Mouse (Mus musculus) neutrophil, adult 5-6 weeks (primary cell): ENCODE data around the gene Rnf128. TPM values are rescaled to one million over a fixed set of nuclear protein-coding genes. Genes with fewer than 3 reads are reported as not detected.
"Not testable (repeated sequence)": the region's sequence is repeated elsewhere in the genome, so short reads cannot be mapped to it uniquely, and the experiment has no call there.

Experiments used
- ATAC-seq: fragments of 151-379, 151-347 bp; 2 replicates; pipeline ENCODE4 v1.8.0; 2017; ENCODE audit warnings: mild to moderate bottlenecking, moderate TSS enrichment; ENCODE audit not compliant: insufficient number of reproducible peaks, poor library complexity, low FRiP score, severe bottlenecking; ENCODE audit errors: extremely low read depth
- total RNA-seq: library from RNA; stranded (forward); fragments of 200-1000 nt; gene quantifications from 2 replicates; pipeline ENCODE4 v1.2.3, GENCODE M21; 2017

Gene Rnf128
- 2.8 and 3.3 TPM in 2 replicates for total RNA-seq

DNA sequence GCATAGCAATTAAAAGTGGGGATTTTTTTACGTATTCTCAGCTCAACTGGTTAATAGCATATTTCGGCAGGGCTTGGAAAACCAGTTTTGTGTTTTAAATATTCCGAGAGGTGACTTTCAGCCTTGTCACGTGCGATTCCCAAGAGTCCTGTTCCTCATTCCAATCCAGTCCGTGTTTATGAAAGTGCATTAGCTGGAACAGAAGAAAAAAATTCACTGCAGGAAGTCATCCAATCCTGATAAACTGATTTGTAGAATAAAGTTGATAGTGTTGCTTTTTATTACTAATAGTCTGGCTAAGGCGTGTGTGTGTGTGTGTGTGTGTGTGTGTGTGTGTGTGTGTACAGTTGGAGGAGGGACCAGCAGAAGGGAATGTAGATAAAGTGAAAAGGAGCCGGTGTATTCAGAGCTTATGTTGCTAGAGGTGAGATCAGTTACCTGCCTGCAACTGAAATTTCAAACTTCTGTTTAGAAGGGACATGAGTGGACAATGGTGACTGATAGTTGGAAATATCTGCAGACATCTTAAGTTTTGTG, at the start of gene Rnf128:
TSS of gene Rnf128 (plus strand) at position 392 of the 537 bp plus-strand sequence.
- ATAC-seq = no peak

DNA sequence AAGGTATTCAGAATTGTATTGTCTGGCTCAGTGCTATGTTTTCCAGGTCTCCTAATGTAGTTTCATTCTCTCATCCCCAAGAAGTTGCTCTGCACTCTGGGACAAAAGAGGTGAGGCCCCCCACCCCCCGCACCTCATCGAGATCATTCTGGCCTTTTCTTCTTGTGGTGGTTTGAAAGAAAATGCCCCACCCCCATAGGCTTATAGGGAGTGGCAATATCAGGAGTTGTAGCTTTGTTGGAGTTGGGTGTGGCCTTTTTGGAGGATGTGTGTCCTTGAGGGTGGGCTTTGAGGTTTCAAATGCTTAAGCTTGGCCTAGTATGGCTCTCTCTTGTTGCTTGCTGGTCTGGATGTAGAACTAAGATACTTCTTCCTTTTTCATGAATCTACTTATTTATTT, 47.0 kb upstream of the Rnf128 start:
- no peak for ATAC-seq

- ATAC-seq = no peak
Measured at GRCm38 (mm10) chrX:139519251-139519650, 43.9 kb upstream of the Rnf128 start.

GRCm38 (mm10) chrX:139524303-139525091, 38.6 kb upstream of the Rnf128 start:
- ATAC-seq = no peak

- ATAC-seq = no peak
Measured at GRCm38 (mm10) chrX:139525724-139526123, 37.4 kb upstream of the Rnf128 start.

GRCm38 (mm10) chrX:139526984-139527383, 36.1 kb upstream of the Rnf128 start:
- no peak for ATAC-seq

DNA sequence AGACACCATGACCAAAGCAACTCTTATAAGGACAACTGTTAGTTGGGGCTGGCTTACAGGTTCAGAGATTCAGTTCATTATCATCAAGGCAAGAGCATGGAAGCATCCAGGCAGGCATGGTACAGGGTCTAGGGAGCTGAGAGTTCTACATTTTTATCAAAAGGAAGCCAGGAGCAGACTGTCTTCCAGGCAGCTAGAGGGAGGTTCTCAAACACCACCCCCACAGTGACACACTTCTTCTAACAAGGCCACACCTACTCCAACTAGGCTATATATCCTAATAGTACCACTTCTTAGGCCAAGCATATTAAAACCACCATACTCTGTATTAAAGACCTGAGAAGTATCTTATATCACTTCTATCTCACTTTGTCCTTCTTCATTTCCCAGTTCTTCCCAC, 33.4 kb upstream of the Rnf128 start:
- ATAC-seq = no peak

- ATAC-seq = no peak
Measured at GRCm38 (mm10) chrX:139532293-139532692, 30.8 kb upstream of the Rnf128 start.

DNA sequence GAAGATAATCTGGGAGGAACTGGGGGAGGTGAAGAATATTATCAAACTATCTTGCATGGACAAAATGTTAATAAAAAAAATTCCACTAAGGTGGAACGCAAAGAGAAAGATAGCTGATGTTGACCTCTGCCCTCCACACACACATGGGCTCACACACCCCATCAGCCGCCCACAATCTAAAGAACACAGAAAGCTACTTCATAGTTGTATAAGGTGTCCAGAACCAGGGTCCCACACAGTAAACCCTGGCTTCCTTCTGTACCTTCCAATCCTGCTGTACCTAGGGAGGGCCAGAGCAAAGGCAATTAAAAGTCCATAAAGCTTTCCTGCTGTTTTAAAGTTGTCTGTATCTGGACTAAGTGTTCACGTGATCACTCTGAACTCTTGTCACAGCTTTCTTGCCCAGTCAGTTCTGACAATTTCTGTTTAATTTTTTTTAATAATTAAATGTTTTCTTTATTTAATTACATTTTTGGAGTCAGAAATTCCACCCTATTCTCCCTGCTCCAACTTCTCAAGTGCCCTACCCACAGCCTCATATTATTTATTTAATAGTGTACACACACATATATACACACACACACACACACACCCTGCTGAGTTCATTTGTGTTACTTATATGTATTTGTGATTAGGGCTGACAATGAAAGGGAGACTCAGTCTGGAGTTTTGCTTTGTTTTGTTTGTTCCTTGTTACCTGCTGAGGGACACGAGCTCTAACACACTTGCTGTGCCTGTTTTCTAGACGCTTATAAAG, 25.3 kb upstream of the Rnf128 start:
- no peak for ATAC-seq

GRCm38 (mm10) chrX:139543726-139544125, 19.4 kb upstream of the Rnf128 start:
- no peak for ATAC-seq

DNA sequence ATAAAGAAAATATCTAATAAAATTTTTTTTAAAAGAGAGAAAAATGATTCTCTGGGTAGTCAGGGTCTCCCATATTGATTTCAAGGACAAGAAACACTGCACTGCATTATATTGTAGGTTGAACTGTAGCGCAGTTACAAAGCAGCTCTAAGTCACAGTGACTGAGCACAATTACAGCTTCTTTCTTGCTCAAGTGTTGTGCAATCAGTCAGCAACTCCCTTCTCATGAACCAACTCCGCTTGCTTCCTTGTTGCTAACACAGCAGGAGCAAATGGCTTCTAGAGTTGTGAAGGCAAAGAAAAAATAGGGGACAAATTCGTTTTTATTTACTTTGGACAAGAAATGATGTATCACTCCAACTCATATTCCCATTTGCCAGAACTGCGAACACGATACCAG, 12.7 kb upstream of the Rnf128 start:
- ATAC-seq = peak; percentile 100

- peak; percentile 59 for ATAC-seq
Measured at GRCm38 (mm10) chrX:139552090-139552489, 11.0 kb upstream of the Rnf128 start.

DNA sequence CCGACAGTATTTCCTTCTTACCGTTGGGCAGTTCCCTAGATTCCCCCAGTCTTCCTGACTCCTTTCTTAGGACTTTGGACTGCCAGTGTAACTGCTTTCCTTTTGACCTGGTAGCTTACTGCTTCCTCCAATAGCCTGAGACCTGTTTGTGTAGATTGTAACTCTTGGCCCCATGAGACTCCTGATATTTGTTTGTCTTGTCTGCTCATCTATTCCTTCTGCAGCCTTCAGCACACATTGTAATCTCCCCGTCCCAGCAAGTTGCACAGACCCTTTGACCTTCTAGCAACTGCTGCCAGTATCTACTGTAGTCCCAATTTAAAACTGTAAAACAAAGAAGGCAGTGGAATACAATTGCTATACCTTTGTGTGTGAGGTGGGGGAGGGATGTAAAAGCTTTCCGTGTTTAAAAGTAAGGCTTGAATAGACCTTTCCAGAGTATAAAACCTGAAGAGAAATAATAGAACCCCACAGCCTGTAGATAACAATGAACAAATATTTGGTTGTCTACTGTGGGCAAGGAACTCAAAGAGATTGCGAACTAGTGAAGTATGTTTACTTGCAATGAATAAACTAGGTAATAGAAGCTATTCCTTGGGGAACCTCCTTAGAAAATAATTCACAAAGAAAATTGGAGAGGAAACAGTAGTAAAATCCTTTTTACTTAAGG, 726 bp upstream of the Rnf128 start:
- ATAC-seq = no peak

- no peak for ATAC-seq
Measured at GRCm38 (mm10) chrX:139570054-139570453, 6.9 kb downstream of the Rnf128 start.

- ATAC-seq = no peak
Measured at GRCm38 (mm10) chrX:139578649-139579278, 15.6 kb downstream of the Rnf128 start.

GRCm38 (mm10) chrX:139583616-139584015, 20.5 kb downstream of the Rnf128 start:
- ATAC-seq = no peak

GRCm38 (mm10) chrX:139586676-139587075, 23.6 kb downstream of the Rnf128 start:
- not testable (repeated sequence) for ATAC-seq

DNA sequence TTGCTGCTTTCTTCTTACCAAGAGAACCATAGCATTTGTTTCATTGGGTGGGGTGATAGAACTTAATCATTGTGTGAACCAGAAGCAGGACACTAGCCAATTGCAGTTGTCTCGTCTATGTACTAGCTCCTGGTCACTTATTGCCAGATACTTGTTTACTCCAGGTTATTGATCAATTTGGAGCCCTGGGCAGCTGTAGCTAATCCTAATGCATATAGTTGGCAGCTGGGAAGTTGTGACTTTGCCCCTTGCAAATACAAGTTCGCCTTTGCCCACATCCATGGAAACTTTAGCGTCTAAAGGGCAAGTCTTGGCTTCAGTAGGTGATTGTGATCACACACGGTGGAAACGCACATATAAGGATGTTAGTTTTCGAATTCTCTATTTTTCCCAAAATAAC, 33.3 kb downstream of the Rnf128 start:
- ATAC-seq = no peak
